Mouse (Mus musculus) forebrain, postnatal 0 days (tissue): Measurements from ENCODE around the gene Farp1. TPM values are rescaled to one million over a fixed set of nuclear protein-coding genes. Genes with fewer than 3 reads are reported as not detected.

Source experiments
- ATAC-seq: fragments of 200-750 bp; cut with Nextera tagmentation; 2 replicates; pipeline ENCODE4 v1.8.0; 2017; ENCODE audit warnings: mild to moderate bottlenecking, moderate library complexity
- DNase-seq: peaks from one replicate; pipeline ENCODE4 v3.0.0-alpha.2; 2015
- H3K27ac ChIP-seq: fragments of 300-500 bp; sonication (generic); 2 replicates; pipeline ENCODE4 v1.5.1; 2014; ENCODE audit warnings: low read depth, mild to moderate bottlenecking, antibody characterized with exemption, low read length, moderate library complexity, mixed read lengths
- H3K27me3 ChIP-seq: fragments of 300-500 bp; sonication (generic); 2 replicates; pipeline ENCODE4 v1.6.1; 2014; ENCODE audit warnings: mild to moderate bottlenecking, low read length, mixed read lengths; ENCODE audit not compliant: insufficient read depth
- H3K36me3 ChIP-seq: fragments of 300-500 bp; sonication (generic); 2 replicates; pipeline ENCODE4 v1.6.1; 2014; ENCODE audit warnings: mild to moderate bottlenecking, moderate library complexity; ENCODE audit not compliant: insufficient read depth
- H3K4me1 ChIP-seq: fragments of 300-500 bp; sonication (generic); 2 replicates; pipeline ENCODE4 v1.6.1; 2014; ENCODE audit warnings: antibody characterized with exemption; ENCODE audit not compliant: insufficient read depth
- H3K4me2 ChIP-seq: fragments of 300-500 bp; sonication (generic); 2 replicates; pipeline ENCODE4 v1.6.1; 2014; ENCODE audit warnings: low read depth, mild to moderate bottlenecking, moderate library complexity
- H3K4me3 ChIP-seq: fragments of 300-500 bp; sonication (generic); 2 replicates; pipeline ENCODE4 v1.5.1; 2014; ENCODE audit warnings: low read depth, low read length, mixed read lengths
- H3K9ac ChIP-seq: fragments of 300-500 bp; sonication (generic); 2 replicates; pipeline ENCODE4 v1.6.1; 2014; ENCODE audit warnings: mild to moderate bottlenecking
- H3K9me3 ChIP-seq: fragments of 300-500 bp; sonication (generic); 2 replicates; pipeline ENCODE4 v1.6.1; 2016; ENCODE audit warnings: low read length
- CTCF ChIP-seq: sonication (generic); IDR thresholded peaks from 2 replicates; pipeline ENCODE4 v1.5.1; 2016; ENCODE audit warnings: antibody characterized with exemption, control low read depth, low read depth
- WGBS: fragments of 180-500 bp; shearing (Covaris S2); extraction: QIAGEN DNeasy Blood & Tissue Kit; methylation state at CpG from one replicate; pipeline ENCODE4 v1.1.7; 2014; 5-methylcytosine and 5-hydroxymethylcytosine counted together
- polyA plus RNA-seq: library from polyadenylated mRNA; unstranded; fragments of >200 nt; fragmentation: Nextera tagmentation; extraction: Ambion mirVana; gene quantifications from 2 replicates; pipeline ENCODE4 v1.2.1, GENCODE M21; 2015
- total RNA-seq: library from RNA; depleted of rRNA; stranded (reverse); fragments of >200 nt; gene quantifications from 2 replicates; pipeline ENCODE4 v1.2.3, GENCODE M21; 2014

Farp1 gene
- total and polyA plus RNA-seq, 2 experiments from 2014 or later, result 48.3 to 120 TPM

- ATAC-seq, result no peak
- DNase-seq, result no peak
- WGBS, result 82% methylated on average over 5 of the region's 5 CpGs
- Histone ChIP-seq H3K4me2 (no peak overlapping the region), H3K4me1 (peaks cover under 1% of the 10 kb centered on the region; the same call in 1 of the 2 replicates), H3K27me3 (no peaks in the 10 kb centered on the region), H3K36me3 (no peaks in the 10 kb centered on the region), H3K27ac (no peak overlapping the region), H3K9me3 (no peaks in the 10 kb centered on the region), H3K4me3 (no peak overlapping the region), H3K9ac (no peak overlapping the region)
- no peak for TF ChIP-seq CTCF
Measured at GRCm38 (mm10) chr14:121102599-121102998, 67.6 kb downstream of the Farp1 start.

GRCm38 (mm10) chr14:121103459-121103858 is 68.5 kb downstream of the Farp1 start:
- WGBS, result 50% methylated on average over 9 of the region's 9 CpGs
- H3K4me1 ChIP-seq, result peaks cover 3% of the 10 kb centered on the region; the same call in 1 of the 2 replicates
- H3K4me2 ChIP-seq, result no peak overlapping the region
- TF ChIP-seq CTCF, result no peak
- no peaks in the 10 kb centered on the region for H3K9me3 ChIP-seq
- no peak overlapping the region for H3K27ac ChIP-seq
- peak; percentile 31 for DNase-seq
- peak; percentile 38; the same call in 1 of the 2 replicates for ATAC-seq
- H3K4me3 ChIP-seq, result no peak overlapping the region
- H3K36me3 ChIP-seq, result no peaks in the 10 kb centered on the region
- no peaks in the 10 kb centered on the region for H3K27me3 ChIP-seq
- H3K9ac ChIP-seq, result no peak overlapping the region

- Histone ChIP-seq H3K4me3 (no peak overlapping the region), H3K9me3 (no peaks in the 10 kb centered on the region), H3K27ac (no peak overlapping the region), H3K4me1 (peaks cover 8% of the 10 kb centered on the region; the same call in 1 of the 2 replicates), H3K27me3 (no peaks in the 10 kb centered on the region), H3K4me2 (no peak overlapping the region), H3K36me3 (no peaks in the 10 kb centered on the region), H3K9ac (no peak overlapping the region)
- WGBS, result 84% methylated on average over 7 of the region's 7 CpGs
- no peak for ATAC-seq
- DNase-seq, result no peak
- no peak for TF ChIP-seq CTCF
Measured at GRCm38 (mm10) chr14:121104760-121105329, 69.8 kb downstream of the Farp1 start.

GRCm38 (mm10) chr14:121106906-121107305 is 71.9 kb downstream of the Farp1 start:
- peaks cover 8% of the 10 kb centered on the region; the same call in 1 of the 2 replicates for H3K4me1 ChIP-seq
- no peak overlapping the region for H3K4me2 ChIP-seq
- no peak for TF ChIP-seq CTCF
- H3K9ac ChIP-seq, result no peak overlapping the region
- ATAC-seq, result no peak
- H3K27me3 ChIP-seq, result no peaks in the 10 kb centered on the region
- no peaks in the 10 kb centered on the region for H3K9me3 ChIP-seq
- 55% methylated on average over 4 of the region's 4 CpGs for WGBS
- no peak overlapping the region for H3K27ac ChIP-seq
- no peak for DNase-seq
- no peaks in the 10 kb centered on the region for H3K36me3 ChIP-seq
- H3K4me3 ChIP-seq, result no peak overlapping the region

- Histone ChIP-seq H3K9me3 (no peaks in the 10 kb centered on the region), H3K27ac (no peak overlapping the region), H3K27me3 (no peaks in the 10 kb centered on the region), H3K9ac (no peak overlapping the region), H3K4me3 (no peak overlapping the region), H3K4me1 (peaks cover 8% of the 10 kb centered on the region; the same call in 1 of the 2 replicates), H3K4me2 (no peak overlapping the region), H3K36me3 (no peaks in the 10 kb centered on the region)
- TF ChIP-seq CTCF, result no peak
- DNase-seq, result no peak
- ATAC-seq, result no peak
- WGBS, result 48% methylated on average over 10 of the region's 10 CpGs
Measured at GRCm38 (mm10) chr14:121107707-121108285, 72.8 kb downstream of the Farp1 start.

- H3K27ac ChIP-seq, result peak overlapping the region; percentile 50; the same call in 1 of the 2 replicates
- H3K4me3 ChIP-seq, result no peak overlapping the region
- no peak overlapping the region for H3K4me2 ChIP-seq
- WGBS, result 14% methylated on average over 8 of the region's 8 CpGs
- DNase-seq (no peak), ATAC-seq (no peak)
- H3K9me3 ChIP-seq, result no peaks in the 10 kb centered on the region
- peaks cover 8% of the 10 kb centered on the region; the same call in 1 of the 2 replicates for H3K4me1 ChIP-seq
- H3K9ac ChIP-seq, result no peak overlapping the region
- no peak for TF ChIP-seq CTCF
- no peaks in the 10 kb centered on the region for H3K36me3 ChIP-seq
- no peaks in the 10 kb centered on the region for H3K27me3 ChIP-seq
Measured at GRCm38 (mm10) chr14:121108439-121109115, 73.6 kb downstream of the Farp1 start.

- peaks cover 8% of the 10 kb centered on the region; the same call in 1 of the 2 replicates for H3K4me1 ChIP-seq
- H3K4me2 ChIP-seq, result no peak overlapping the region
- TF ChIP-seq CTCF, result no peak
- DNase-seq, result no peak
- no peak overlapping the region for H3K4me3 ChIP-seq
- no peaks in the 10 kb centered on the region for H3K36me3 ChIP-seq
- ATAC-seq, result no peak
- no peaks in the 10 kb centered on the region for H3K27me3 ChIP-seq
- 19% methylated on average over 9 of the region's 9 CpGs for WGBS
- H3K9me3 ChIP-seq, result no peaks in the 10 kb centered on the region
- H3K27ac ChIP-seq, result peak overlapping the region; percentile 50
- H3K9ac ChIP-seq, result no peak overlapping the region
Measured at GRCm38 (mm10) chr14:121109116-121109504, 74.1 kb downstream of the Farp1 start.
